Mouse (Mus musculus): ENCODE results near the gene Cda.
A peak's percentile ranks its signal among the peaks of the same experiment; 100 is the strongest.
"Not testable (repeated sequence)": the region's sequence is repeated elsewhere in the genome, so short reads cannot be mapped to it uniquely, and the experiment has no call there.

Gene Cda

DNA sequence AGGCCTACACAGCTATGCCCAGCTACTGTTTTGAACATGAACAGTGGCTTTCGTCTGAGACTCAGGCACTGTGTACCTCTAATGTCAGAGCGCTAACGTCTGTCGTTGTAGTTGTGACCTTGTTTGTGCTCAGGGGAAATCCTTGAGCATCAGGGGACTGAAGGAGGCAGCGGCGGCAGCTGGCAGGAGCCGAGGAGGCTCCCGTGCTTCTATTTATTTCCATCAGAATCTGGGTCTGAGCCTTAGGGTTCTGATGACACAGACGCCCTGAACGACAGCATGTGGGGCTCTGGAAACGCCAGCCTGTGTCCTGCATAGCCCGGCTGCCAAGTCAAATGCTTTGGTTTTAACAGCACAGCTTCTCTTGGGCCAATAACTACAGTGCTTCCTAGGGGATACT is 32.8 kb downstream of the Cda start:
- DNase-seq (ENCODE audit: low read depth) = no peak

GRCm38 (mm10) chr4:138333135-138333534 is 34.7 kb downstream of the Cda start:
- DNase-seq (ENCODE audit: low read depth) = no peak

GRCm38 (mm10) chr4:138331647-138332046 is 36.1 kb downstream of the Cda start:
- no peak for DNase-seq (ENCODE audit: low read depth)

GRCm38 (mm10) chr4:138330264-138330671 is 37.5 kb downstream of the Cda start:
- no peak for DNase-seq (ENCODE audit: low read depth)

GRCm38 (mm10) chr4:138327891-138328470 is 39.8 kb downstream of the Cda start:
- no peak for DNase-seq (ENCODE audit: low read depth)

DNA sequence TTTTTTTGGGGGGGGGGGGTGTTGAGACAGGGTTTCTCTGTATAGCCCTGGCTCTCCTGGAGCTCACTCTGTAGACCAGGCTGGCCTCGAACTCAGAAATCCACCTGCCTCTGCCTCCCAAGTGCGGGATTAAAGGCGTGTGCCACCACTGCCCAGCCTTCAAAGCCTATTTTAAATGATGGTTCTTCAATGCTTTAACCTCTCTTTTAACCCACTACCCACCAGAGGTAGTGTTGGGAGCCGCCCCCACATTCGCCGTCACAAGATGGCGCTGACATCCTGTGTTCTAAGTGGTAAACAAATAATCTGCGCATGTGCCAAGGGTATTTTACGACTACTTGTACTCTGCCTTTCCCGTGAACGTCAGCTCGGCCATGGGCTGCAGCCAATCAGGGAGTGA is 40.6 kb downstream of the Cda start:
- not testable (repeated sequence) for DNase-seq (ENCODE audit: low read depth)

GRCm38 (mm10) chr4:138326077-138326695 is 41.6 kb downstream of the Cda start, which contains the start of gene Pink1:
TSS of gene Pink1 (minus strand) at chr4:138326307.
- no peak for DNase-seq (ENCODE audit: low read depth)

- DNase-seq (ENCODE audit: low read depth) = peak; percentile 76
These were observed 42.2 kb downstream of the Cda start for GRCm38 (mm10) chr4:138325466-138326076.

DNA sequence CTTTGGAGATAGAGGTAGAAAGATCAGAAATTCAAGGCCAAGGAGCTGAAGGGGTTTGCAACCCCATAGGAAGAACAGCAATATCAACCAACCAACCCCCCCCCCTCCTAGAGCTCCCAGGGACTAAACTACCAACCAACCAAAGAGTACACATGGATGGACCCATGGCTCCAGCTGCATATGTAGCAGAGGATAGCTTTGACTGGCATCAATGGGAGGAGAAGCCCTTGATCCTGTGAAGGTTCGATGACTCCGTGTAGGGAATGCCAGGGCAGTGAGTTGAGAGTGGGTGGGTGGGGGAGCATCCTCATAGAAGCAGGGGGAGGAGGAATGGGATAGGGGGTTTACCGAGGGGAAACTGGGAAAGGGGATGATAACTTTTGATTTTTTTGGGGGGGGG is 43.3 kb downstream of the Cda start:
- DNase-seq (ENCODE audit: low read depth) = no peak

DNA sequence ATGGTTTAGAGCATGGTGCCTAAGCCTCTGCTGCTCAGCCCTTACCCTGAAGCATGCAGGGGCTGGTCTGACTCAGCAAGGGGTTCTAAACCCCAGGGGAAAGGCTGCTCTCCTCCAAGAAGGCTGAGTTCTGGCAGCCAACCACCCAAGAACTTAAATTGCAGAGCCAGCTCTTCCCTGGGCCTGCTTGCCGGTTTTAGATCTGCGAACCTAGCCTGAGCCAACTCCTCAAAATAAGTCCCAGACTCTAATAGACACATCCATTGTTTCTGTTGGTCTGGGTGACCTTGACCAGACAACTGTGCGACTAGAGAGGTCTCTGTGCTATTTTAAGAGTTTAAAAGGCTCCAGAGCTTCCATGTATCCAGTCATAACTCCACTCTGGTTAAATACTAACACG is 44.0 kb downstream of the Cda start:
- no peak for DNase-seq (ENCODE audit: low read depth)

GRCm38 (mm10) chr4:138322692-138323091 is 45.1 kb downstream of the Cda start:
- DNase-seq (ENCODE audit: low read depth) = no peak

DNA sequence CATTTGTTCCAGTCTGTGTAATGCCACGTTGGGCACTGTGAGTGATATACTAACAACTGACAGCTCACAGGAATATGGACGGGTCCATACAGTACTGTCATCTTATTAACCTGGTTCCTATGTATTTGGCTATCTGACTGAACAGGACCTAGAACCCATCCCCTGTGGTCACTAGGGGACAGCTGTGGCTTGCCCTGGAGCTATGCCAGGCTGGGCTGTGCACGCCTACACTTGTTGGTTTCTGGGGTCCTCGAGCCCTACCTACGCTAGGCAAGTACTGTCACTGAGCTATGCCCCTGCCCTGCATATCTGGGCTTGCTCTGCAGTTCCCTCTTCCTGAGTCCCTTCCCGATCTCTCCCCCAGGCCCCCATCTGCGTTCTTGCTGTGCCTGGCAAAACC is 46.3 kb downstream of the Cda start:
- no peak for DNase-seq (ENCODE audit: low read depth)

DNA sequence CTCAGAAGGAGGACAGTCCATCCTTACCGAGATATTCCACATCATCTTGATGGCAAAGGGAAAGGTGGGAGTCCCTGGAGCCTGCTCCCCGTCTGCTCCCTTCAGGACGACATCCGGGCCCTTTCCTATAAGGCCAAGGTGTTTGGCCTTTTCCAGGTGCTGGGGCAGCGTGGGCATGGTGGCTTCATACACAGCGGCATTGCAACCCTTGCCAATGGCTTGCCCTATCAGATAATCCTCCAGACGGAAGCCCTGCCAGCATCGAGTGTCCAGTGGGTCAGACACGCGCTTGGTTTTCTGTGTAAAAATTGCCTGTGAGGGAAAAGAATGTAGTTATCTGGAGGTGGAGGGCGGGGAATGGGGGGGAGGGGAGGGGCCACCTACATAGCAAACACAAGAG is 47.1 kb downstream of the Cda start:
- DNase-seq (ENCODE audit: low read depth) = no peak

GRCm38 (mm10) chr4:138319508-138319907 is 48.3 kb downstream of the Cda start:
- peak; percentile 69 for DNase-seq (ENCODE audit: low read depth)

DNA sequence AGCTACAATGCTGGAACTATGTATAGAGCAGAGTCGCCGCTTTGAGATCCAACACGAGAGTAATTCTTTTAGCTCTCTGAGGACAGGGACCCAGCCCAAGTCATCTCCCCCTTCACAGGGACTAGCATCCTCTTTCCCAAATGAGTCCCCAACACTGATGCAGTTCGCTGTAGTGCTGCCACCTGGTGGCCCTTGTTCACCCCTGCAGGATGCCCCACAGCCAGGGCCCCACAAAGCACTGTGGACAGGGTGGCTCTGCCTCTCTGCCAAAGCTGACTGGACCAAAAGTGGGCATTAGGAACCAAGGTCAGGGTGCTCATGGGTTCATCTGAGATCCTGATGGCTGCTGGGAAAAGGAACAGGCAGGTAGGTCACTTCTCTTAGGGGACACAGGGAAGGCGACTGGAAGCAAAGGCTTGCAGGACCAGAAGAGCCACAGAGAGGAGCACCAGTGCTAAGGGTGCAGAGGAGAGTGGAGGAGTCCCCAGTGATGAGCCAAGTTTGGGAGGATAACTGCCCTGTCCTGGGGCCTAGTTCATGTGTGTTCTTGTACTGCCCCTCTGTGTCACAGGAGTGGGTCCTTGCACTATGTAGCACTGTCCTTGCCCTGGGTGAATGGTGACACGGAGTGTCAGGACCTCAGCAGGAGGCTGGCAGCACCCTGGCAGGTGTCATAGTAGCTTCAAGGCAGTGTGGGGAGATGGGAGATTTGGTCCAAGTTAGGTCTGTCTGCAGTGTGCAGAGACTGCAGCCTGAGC is 49.1 kb downstream of the Cda start:
- no peak for DNase-seq (ENCODE audit: low read depth)

- DNase-seq (ENCODE audit: low read depth) = no peak
These were observed 51.4 kb downstream of the Cda start for GRCm38 (mm10) chr4:138316369-138316768.

DNA sequence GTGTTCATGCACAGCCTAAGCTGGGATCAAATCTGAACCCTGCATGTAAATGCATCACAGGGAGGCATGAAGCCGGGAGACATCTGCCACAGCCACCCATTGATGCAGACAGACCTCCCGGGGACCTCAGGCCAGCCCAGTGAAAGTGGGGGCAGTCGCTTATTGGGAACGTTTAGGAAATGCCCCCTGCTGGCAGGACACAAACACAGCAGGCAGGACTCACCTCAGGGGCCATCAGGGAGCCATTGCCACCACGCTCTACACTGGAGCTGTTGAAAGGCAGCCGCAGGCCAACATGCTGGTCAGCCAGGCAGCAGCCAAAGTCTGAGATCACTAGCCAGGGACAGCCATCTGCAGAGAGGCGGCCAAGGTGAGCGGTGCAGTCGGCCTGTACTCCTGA is 52.0 kb downstream of the Cda start:
- DNase-seq (ENCODE audit: low read depth) = no peak

DNA sequence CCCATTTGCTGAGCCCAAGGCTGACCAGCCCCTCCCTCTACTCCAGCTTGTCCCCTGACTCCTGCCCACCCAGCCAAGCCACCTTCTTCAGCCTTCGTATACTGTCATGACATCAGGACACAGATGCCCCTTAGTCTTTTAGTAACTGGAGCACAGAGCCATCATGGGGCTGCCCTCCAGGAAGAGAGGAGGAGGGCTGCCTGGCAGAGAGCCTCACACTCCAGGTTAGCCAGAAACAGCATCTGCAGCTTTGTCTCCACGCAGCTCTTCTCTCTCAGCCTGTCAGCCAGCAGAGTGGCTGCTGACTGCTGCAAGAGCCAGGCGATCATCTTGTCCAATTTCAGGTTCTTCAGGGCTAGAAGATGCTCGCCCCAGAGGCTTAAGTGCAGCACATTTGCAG is 54.0 kb downstream of the Cda start:
- no peak for DNase-seq (ENCODE audit: low read depth)

- DNase-seq (ENCODE audit: low read depth) = no peak
These were observed 54.8 kb downstream of the Cda start for GRCm38 (mm10) chr4:138313021-138313420.

DNA sequence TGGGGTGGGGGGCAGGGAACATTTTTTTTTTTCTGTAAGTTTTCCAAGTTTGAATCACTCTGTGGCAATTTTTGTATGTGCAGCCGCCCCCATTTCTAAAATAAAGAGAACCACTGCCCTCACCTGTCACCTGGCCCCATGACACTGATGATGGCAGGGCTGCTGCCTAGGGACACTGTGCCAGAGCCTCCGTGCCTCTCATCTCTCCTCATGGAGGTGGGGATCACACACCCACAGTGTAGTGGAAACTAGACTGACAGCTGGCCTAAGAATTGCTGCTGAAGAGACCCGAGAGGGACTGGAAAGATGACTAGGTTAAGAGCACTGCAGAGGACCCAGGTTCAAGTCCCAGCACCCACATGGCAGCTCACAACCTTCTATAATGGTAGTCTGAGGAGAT is 55.7 kb downstream of the Cda start:
- no peak for DNase-seq (ENCODE audit: low read depth)

- no peak for DNase-seq (ENCODE audit: low read depth)
These were observed 56.2 kb downstream of the Cda start for GRCm38 (mm10) chr4:138311595-138311994.

DNA sequence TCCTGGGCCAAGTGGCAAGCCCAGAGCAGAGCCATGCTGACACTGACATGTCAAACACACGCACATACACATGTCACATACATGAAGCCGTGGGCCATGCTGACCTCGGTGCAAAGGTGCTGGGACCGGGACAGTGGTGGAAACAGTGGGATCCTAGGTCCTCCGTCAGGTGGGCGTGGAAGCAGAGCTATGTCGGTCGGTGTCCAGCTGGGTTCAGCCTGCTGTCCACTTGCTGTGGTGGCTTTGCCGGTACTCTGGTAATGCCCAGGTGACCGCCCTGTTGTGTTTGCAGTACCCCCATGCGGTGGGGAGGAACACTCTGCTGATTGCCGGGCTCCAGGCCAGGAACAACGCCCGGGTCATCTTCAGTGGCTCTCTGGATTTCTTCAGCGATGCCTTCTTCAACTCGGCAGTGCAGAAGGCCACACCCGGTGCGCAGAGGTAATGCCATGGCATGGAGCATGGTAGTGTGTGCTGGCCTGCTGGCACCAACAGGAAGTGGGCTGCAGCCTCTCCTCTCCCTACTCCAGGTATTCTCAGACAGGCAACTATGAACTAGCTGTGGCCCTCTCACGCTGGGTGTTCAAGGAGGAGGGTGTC is 57.4 kb downstream of the Cda start:
- DNase-seq (ENCODE audit: low read depth) = no peak

GRCm38 (mm10) chr4:138307739-138308138 is 60.1 kb downstream of the Cda start:
- no peak for DNase-seq (ENCODE audit: low read depth)
